Mouse (Mus musculus): ENCODE measurements around the gene Rgcc.

Gene Rgcc

GRCm38 (mm10) chr14:79275870-79276395 is 25.5 kb downstream of the Rgcc start:
- no peak for DNase-seq

- no peak for DNase-seq
Observed at GRCm38 (mm10) chr14:79275441-79275840, 26.0 kb downstream of the Rgcc start.

- no peak for DNase-seq
Observed at GRCm38 (mm10) chr14:79273697-79274477, 27.6 kb downstream of the Rgcc start.

- DNase-seq = no peak
Observed at GRCm38 (mm10) chr14:79272991-79273390, 28.5 kb downstream of the Rgcc start.

GRCm38 (mm10) chr14:79272188-79272694 is 29.2 kb downstream of the Rgcc start:
- DNase-seq = no peak

GRCm38 (mm10) chr14:79269551-79269950 is 31.9 kb downstream of the Rgcc start:
- no peak for DNase-seq

DNA sequence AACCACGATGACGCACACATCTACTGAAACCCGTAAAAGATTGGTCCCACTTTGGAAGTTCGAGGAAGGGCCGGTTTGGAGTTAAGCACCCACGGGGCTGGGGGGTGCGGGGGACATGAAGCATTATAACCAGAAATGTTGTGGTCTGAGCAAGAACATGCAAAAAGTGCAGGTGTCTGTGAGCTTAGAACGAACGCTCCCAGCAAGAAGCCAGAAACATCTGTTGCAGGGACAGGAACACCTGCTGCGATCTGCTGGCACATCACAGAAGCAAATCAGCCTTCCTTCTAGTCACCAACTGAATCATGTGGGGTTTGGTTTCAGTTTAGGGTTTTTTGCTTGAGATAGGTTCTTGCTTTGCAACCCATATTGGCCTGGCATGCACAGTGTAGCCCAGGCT is 33.6 kb downstream of the Rgcc start:
- DNase-seq = no peak

GRCm38 (mm10) chr14:79267382-79267781 is 34.1 kb downstream of the Rgcc start:
- DNase-seq = no peak

GRCm38 (mm10) chr14:79266408-79266807 is 35.0 kb downstream of the Rgcc start:
- no peak for DNase-seq

GRCm38 (mm10) chr14:79265738-79266137 is 35.7 kb downstream of the Rgcc start:
- DNase-seq = no peak

- DNase-seq = no peak
Observed at GRCm38 (mm10) chr14:79263321-79263720, 38.1 kb downstream of the Rgcc start.

DNA sequence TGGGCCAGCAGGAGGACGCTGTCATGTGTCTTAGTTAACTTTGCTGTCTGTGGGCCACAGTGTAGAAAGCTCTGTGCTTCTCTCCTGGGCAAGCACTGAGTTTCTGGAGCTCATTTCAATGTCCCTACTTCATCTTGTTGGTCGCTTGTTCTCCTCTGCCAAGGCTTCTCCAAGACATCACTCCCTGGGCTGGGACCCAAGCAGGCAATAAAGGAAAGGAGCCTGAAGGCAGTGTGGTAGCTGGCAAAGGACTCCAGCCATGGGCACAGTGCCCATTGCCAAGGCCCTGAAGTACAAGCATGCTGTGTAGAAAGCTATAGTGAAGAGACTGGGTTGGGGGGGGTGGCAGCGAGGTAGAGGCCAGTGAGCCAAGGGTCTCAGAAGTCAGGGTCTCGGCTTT is 38.8 kb downstream of the Rgcc start:
- peak; percentile 12 to 19 for DNase-seq

- DNase-seq = no peak
Observed at GRCm38 (mm10) chr14:79259062-79259779, 42.2 kb downstream of the Rgcc start.

GRCm38 (mm10) chr14:79256656-79257055 is 44.8 kb downstream of the Rgcc start:
- no peak for DNase-seq

- no peak for DNase-seq
Observed at GRCm38 (mm10) chr14:79255786-79256185, 45.7 kb downstream of the Rgcc start.

DNA sequence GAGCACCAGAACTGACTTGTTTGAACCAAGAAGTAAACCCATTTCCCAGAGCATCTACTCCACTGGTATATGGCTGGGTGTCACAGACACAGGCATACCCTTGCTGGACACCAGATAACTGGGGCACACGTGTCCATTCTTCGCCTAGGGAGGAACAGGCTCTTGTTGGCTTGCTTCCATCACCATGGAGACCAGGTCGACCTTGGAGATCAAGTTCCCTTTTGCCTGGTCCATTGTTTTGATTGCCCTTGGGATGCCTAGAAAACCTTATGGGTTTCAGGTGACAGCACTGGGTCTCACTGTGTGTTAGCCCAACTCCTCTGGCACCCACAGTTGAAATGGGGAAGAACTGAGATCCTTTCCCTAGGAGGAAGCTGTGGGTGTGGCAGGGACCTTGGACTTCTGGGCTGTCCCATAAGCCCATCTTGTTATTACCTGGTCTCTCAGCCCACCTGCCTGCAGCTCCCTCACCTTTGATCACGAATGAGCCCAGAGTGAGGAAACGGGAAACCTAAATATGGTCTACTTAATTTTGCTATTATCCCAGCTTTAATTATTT is 49.6 kb downstream of the Rgcc start:
- no peak for DNase-seq

GRCm38 (mm10) chr14:79244571-79244970 is 56.9 kb downstream of the Rgcc start:
- no peak for DNase-seq

- DNase-seq = no peak
Observed at GRCm38 (mm10) chr14:79243038-79243883, 58.2 kb downstream of the Rgcc start.

- DNase-seq = no peak
Observed at GRCm38 (mm10) chr14:79242386-79242720, 59.1 kb downstream of the Rgcc start.

DNA sequence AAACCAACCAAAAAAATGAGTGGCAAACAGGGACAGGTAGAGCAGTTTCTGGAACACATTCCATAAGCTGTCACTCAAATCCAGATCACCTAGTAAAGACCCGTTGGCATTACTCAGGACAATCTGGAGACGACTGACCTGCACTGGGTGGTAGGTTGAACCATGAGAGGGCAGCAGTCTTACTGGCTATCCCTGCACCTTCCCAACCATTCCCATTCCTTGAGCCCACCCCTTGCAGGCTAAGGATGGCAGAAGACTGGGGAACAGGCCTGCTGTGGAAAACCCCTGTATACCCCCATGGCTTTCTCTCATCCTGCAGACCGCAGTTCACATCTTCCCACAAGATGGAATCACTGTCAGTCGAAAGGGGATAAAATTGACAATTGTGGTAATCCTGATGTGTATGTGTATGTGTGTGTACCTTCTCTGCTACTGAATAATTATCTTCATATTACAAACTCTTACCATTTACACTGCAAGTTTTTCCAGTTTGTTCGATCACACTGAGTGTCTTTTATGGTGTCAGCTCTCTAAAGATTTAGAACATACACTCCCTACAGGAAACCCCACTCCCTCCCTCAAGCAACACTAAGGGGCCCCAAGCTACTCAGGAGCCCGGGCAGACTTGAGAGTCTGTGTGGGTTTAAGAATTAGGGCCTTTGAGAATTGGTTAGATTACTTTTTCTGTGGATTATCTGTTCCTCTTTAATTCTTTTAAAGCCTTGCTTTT is 59.6 kb downstream of the Rgcc start:
- no peak for DNase-seq

DNA sequence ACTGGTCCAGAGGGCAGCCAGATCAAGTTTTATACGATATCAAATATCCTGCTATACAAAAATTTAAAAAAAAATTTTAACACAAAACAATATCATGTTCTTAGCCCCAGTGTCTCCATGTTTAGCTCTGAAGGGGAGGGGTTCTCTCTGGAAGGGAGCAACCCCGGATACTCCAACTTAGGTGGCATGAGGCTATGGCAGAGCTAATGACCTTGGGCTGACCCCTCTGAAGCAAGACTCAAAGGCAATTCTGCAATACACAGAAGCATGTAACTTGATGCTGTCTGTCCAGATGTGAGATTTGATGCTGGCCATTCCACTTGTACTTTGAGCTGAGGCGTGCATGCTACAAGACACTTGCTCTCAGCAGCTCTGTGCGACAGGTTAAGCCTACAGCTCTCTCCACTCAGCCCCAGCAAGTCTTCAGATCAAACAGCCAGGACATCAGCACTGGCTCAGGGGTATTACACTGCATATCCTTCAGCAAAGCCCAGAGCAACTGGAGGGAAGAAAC is 60.3 kb downstream of the Rgcc start:
- DNase-seq = no peak

GRCm38 (mm10) chr14:79239402-79239801 is 62.0 kb downstream of the Rgcc start:
- DNase-seq = no peak
